Mouse (Mus musculus) forebrain, embryonic 16.5 days (tissue): ENCODE data around the gene P2rx1. TPM values are rescaled to one million over a fixed set of nuclear protein-coding genes. Genes with fewer than 3 reads are reported as not detected.

Source experiments
- ATAC-seq: fragments of 200-750 bp; cut with Nextera tagmentation; 2 replicates; pipeline ENCODE4 v1.8.0; 2017; ENCODE audit warnings: mild to moderate bottlenecking, moderate library complexity
- H3K27ac ChIP-seq: fragments of 300-500 bp; sonication (generic); 2 replicates; pipeline ENCODE4 v1.5.1; 2014; ENCODE audit warnings: low read length, control low read depth
- H3K27me3 ChIP-seq: fragments of 300-500 bp; sonication (generic); replicated peaks from 2 replicates; pipeline ENCODE4 v1.6.1; 2014; ENCODE audit warnings: low read length; ENCODE audit not compliant: control insufficient read depth, insufficient read depth
- H3K36me3 ChIP-seq: fragments of 300-500 bp; sonication (generic); 2 replicates; pipeline ENCODE4 v1.6.1; 2014; ENCODE audit not compliant: control insufficient read depth, insufficient read depth
- H3K4me1 ChIP-seq: fragments of 300-500 bp; sonication (generic); replicated peaks from 2 replicates; pipeline ENCODE4 v1.6.1; 2014; ENCODE audit warnings: low read length; ENCODE audit not compliant: control insufficient read depth, insufficient read depth
- H3K4me2 ChIP-seq: fragments of 300-500 bp; sonication (generic); 2 replicates; pipeline ENCODE4 v1.6.1; 2014; ENCODE audit warnings: mild to moderate bottlenecking, low read length, control low read depth
- H3K4me3 ChIP-seq: fragments of 300-500 bp; sonication (generic); replicated peaks from 2 replicates; pipeline ENCODE4 v1.5.1; 2014; ENCODE audit warnings: mild to moderate bottlenecking, low read length, control low read depth
- H3K9ac ChIP-seq: fragments of 300-500 bp; sonication (generic); replicated peaks from 2 replicates; pipeline ENCODE4 v1.6.1; 2014; ENCODE audit warnings: low read depth, low read length, control low read depth
- H3K9me3 ChIP-seq: fragments of 300-500 bp; sonication (generic); 2 replicates; pipeline ENCODE4 v1.6.1; 2016; ENCODE audit warnings: low read length; ENCODE audit not compliant: control insufficient read depth
- WGBS: fragments of 180-500 bp; shearing (Covaris S2); extraction: QIAGEN DNeasy Blood & Tissue Kit; methylation state at CpG from one replicate; pipeline ENCODE4 v1.1.7; 2014; 5-methylcytosine and 5-hydroxymethylcytosine counted together
- polyA plus RNA-seq: library from polyadenylated mRNA; unstranded; fragments of >200 nt; fragmentation: Nextera tagmentation; extraction: Ambion mirVana; gene quantifications from 2 replicates; pipeline ENCODE4 v1.2.1, GENCODE M21; 2015

P2rx1 gene
- polyA plus RNA-seq, 1 experiment from 2014 or later, result 0.42 TPM

DNA sequence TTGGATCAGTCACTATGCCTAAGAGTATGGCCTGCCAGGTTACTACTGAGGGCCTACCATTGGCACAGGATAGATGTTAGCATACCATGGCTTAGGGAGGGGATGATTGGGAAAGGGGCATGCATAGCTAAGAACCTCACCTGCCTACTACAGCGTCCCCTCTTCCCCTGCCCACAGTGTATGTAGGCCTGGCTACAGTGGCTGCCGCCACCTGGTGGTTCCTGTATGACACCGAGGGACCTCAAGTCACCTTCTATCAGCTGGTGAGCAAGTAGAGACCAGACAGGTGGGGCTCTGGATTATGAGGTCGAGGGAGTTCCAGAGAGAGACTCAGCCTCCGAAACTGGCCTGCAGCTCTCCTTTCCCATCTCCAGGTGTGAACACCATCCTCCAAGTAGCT, 15.6 kb upstream of the P2rx1 start:
- Histone ChIP-seq H3K9ac (no peak overlapping the region), H3K4me2 (no peak overlapping the region), H3K36me3 (no peaks in the 10 kb centered on the region), H3K4me3 (no peak overlapping the region), H3K27ac (no peak overlapping the region), H3K9me3 (no peaks in the 10 kb centered on the region), H3K27me3 (no peaks in the 10 kb centered on the region), H3K4me1 (no peaks in the 10 kb centered on the region)
- no peak for ATAC-seq
- WGBS, result 43% methylated on average over 5 of the region's 5 CpGs

DNA sequence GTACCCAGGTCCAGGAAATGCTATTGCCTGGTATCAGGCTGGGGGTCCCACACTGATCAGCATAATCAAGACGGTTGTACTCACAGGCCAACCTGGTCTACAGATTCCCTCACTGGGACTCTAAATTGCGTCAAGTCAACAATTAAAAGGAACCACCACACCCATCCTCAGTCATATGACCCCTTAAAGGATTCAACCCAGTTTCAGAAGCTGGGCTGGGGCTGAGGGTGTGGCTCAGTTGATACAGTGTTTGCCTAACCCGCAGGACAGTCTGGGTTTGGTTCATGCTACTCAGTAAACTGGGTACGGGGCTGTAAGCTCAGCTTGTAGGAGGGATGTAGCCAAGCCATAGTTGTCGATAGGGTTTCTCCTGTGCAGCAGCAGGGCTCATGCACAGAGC, 12.2 kb upstream of the P2rx1 start:
- no peak overlapping the region for H3K9ac ChIP-seq
- H3K27me3 ChIP-seq, result no peaks in the 10 kb centered on the region
- no peaks in the 10 kb centered on the region for H3K36me3 ChIP-seq
- H3K27ac ChIP-seq, result no peak overlapping the region
- 76% methylated on average over 5 of the region's 5 CpGs for WGBS
- ATAC-seq, result no peak
- H3K9me3 ChIP-seq, result no peaks in the 10 kb centered on the region
- no peak overlapping the region for H3K4me2 ChIP-seq
- H3K4me3 ChIP-seq, result no peak overlapping the region
- no peaks in the 10 kb centered on the region for H3K4me1 ChIP-seq

DNA sequence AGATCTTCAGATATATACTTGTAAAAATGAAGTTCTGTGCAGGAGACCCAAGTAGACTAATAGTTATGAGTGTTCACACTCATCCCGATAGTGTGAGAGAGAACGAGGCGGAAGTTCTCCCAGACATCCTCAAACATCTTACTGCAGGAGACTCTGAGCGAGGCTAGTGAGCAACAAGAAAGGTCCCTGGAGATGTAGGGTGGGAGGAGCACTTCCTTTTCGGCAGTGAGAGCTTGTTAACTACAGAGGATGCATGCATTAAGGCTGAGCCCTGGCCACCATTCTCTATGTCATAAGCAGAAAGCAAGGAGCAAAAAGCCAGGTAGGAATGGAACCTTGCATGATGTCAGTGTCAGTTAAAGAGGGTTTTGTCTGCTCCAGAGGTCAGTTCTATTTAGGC, 11.7 kb upstream of the P2rx1 start:
- H3K4me3 ChIP-seq, result no peak overlapping the region
- no peaks in the 10 kb centered on the region for H3K4me1 ChIP-seq
- H3K4me2 ChIP-seq, result no peak overlapping the region
- H3K27ac ChIP-seq, result no peak overlapping the region
- no peaks in the 10 kb centered on the region for H3K9me3 ChIP-seq
- ATAC-seq, result no peak
- H3K27me3 ChIP-seq, result no peaks in the 10 kb centered on the region
- H3K9ac ChIP-seq, result no peak overlapping the region
- 83% methylated on average over 5 of the region's 5 CpGs for WGBS
- no peaks in the 10 kb centered on the region for H3K36me3 ChIP-seq

DNA sequence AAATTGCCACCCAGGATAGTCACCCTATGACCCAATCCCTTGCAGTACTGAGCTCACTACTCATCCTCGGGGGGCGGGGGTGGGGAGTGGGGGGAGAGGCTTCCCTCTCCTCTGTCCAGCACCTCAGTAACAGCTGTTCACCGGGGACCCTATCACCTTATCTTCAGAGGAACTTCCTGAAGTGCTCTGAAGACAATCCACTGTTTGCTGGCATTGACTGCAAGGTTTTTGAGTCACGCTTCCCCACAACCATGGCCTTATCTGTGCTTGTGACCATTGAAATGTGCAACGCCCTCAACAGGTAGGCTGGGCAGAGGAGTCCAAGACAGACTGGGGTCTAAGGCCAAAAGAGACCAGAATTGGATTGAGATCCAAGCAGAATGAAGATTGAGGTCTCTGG, 11.1 kb upstream of the P2rx1 start:
- Histone ChIP-seq H3K4me2 (no peak overlapping the region), H3K9ac (no peak overlapping the region), H3K27me3 (no peaks in the 10 kb centered on the region), H3K27ac (no peak overlapping the region), H3K36me3 (no peaks in the 10 kb centered on the region), H3K9me3 (no peaks in the 10 kb centered on the region), H3K4me3 (no peak overlapping the region), H3K4me1 (no peaks in the 10 kb centered on the region)
- ATAC-seq, result no peak
- 88% methylated on average over 5 of the region's 5 CpGs for WGBS

DNA sequence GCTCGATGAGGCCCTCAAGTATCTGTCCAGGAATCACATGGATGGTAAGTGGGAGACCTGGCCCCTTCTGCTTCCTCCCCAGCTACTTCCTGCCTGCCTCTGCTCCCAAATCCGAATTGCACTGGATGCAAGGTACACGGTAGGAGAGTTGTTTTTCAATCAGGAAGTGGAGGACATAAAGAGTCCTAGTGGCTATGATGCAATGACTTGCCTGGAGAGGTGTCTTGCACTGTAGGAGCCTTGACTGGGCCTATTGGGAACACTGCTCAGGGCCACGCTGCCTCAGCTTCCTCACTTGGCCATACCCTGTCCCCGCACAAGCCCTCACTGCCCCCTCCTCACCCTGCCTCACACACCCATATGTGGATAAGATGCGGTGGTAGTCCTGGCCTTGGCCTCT, 9.9 kb upstream of the P2rx1 start:
- ATAC-seq, result no peak
- H3K27me3 ChIP-seq, result no peaks in the 10 kb centered on the region
- H3K36me3 ChIP-seq, result no peaks in the 10 kb centered on the region
- 79% methylated on average over 6 of the region's 6 CpGs for WGBS
- no peak overlapping the region for H3K9ac ChIP-seq
- H3K4me1 ChIP-seq, result no peaks in the 10 kb centered on the region
- H3K4me2 ChIP-seq, result no peak overlapping the region
- no peak overlapping the region for H3K4me3 ChIP-seq
- no peak overlapping the region for H3K27ac ChIP-seq
- H3K9me3 ChIP-seq, result no peaks in the 10 kb centered on the region

DNA sequence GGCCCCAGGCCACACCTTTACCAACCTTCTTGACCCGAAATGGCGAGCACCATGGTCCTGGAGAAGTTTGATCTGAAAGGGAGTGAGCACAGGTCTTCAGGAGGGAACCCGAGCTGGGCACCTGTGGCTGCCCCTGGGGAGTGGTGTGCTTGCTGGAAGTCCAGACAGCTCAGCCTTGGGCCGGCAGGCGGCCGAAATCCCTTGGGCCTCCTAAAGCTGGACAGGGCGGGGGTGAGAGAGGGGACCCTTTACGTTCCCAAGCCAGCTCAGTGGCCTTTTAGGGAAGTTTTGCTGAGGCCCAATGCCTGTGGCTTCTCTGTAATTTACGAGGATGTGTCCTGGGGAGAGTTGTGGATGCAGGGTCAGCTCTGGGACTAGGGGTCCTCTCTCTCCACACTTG, 8.2 kb upstream of the P2rx1 start:
- no peak for ATAC-seq
- Histone ChIP-seq H3K9ac (no peak overlapping the region), H3K27me3 (no peaks in the 10 kb centered on the region), H3K9me3 (no peaks in the 10 kb centered on the region), H3K36me3 (no peaks in the 10 kb centered on the region), H3K4me3 (no peak overlapping the region), H3K27ac (no peak overlapping the region), H3K4me1 (no peaks in the 10 kb centered on the region), H3K4me2 (no peak overlapping the region)
- WGBS, result 73% methylated on average over 9 of the region's 9 CpGs

DNA sequence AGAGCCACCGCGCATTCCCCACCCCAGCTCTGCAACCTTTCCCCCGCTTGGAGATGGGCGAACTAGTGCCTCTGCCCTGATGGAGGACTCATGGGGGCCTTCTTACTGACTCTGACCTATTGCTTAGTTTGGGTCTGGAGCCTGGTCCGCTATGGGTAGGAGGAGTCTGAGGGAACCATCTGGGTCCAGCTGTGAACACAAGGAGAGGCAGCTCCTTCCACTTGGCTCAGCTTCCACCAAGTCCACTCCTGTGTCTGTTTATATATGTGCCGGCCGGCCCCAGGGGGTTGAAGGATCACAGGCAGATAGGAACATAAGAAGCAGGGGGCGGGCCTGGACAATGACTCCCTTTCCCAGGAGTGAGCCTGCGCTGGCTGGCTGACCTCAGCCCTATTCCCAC, 6.9 kb upstream of the P2rx1 start:
- no peak overlapping the region for H3K4me2 ChIP-seq
- WGBS, result 68% methylated on average over 9 of the region's 9 CpGs
- no peaks in the 10 kb centered on the region for H3K36me3 ChIP-seq

DNA sequence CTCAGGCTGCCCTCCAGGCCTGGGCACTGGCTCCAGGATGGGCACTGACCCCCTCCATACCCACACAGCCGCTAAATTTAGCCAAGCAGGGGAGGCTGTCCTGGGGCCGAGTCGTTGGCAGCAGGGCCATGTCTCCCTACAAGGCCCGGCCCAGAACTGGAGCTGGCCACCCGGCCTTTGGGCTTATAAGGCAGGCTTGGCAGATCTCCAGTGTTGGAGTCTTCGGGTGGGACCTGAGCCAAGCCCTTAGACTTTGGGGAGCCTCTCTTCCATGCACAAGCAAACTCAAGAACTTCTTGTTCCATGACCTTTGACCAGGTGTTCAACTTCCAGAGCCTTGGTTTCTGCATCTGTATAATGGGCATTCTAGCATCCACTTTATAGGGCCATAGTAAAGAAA, 2.6 kb upstream of the P2rx1 start:
- Histone ChIP-seq H3K4me3 (no peak overlapping the region), H3K4me2 (no peak overlapping the region), H3K9ac (no peak overlapping the region), H3K27ac (no peak overlapping the region), H3K9me3 (no peaks in the 10 kb centered on the region), H3K27me3 (no peaks in the 10 kb centered on the region), H3K4me1 (no peaks in the 10 kb centered on the region), H3K36me3 (no peaks in the 10 kb centered on the region)
- ATAC-seq, result no peak
- WGBS, result 89% methylated on average over 6 of the region's 6 CpGs

More for the DNA sequence above, 6.9 kb upstream of the P2rx1 start:
- no peak for ATAC-seq
- Histone ChIP-seq H3K27me3 (no peaks in the 10 kb centered on the region), H3K9me3 (no peaks in the 10 kb centered on the region), H3K27ac (no peak overlapping the region), H3K9ac (no peak overlapping the region), H3K4me1 (no peaks in the 10 kb centered on the region), H3K4me3 (no peak overlapping the region)

DNA sequence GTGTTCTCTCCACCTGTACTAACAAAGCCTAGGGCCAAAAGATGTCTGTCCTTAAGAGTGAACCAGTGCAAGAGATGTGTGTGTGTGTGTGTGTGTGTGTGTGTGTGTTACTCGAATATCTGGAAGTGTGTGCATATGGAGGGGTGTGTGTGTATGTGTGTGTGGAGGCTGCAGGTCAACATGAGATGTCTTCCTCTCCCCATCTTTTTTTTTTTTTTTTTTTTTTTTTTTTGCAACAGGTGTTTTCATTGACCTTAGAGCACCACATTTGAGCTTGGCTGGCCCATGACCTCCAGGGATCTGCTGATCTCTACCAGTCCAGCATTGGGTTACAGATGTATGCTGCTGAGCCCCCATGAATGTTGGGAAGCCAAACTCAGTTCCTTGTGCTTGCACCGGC, 2.1 kb upstream of the P2rx1 start:
- WGBS, result 81% methylated on average over 2 of the region's 2 CpGs
- Histone ChIP-seq H3K4me3 (no peak overlapping the region), H3K9ac (no peak overlapping the region), H3K4me2 (no peak overlapping the region), H3K27me3 (no peaks in the 10 kb centered on the region), H3K36me3 (no peaks in the 10 kb centered on the region), H3K27ac (no peak overlapping the region), H3K9me3 (no peaks in the 10 kb centered on the region), H3K4me1 (no peaks in the 10 kb centered on the region)
- ATAC-seq, result no peak

DNA sequence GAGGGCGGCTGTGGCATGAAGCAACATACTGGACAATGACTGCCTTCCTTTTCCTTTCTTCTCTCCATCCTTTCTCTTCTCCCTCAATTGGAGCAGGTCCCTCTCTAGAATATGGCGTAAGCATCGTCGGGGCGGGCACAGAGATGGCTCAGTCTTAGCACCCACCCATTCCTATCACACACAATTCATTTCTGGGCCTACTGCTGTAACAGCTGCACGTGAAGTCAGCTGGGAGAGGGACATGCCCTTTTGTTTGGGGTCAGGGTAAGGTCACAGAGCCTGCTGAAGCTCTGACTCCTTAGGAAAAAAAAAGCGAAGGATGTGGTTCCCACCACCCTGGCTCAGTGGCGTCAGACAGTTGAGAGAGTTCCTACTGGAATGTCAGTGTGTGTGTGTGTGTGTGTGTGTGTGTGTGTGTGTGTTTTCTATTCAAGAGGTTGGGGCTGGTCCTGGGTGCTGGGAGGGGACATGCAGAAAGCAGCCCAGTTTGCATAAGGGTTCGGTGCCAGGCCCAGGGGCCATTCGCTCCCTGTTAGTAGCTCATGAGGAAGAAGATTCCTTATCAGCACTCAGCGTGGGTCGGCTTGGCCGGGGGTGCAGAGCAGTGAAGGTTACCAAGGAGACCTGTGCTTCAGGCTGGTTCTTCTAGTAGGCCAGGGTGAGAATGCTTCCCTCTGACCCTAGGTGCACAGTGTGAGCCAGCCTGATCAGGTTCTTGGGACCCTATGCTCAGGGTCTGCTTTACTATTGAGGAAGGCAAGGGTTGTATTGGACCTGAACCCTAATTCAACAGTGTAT, 1.2 kb upstream of the P2rx1 start:
- no peak for ATAC-seq
- Histone ChIP-seq H3K36me3 (no peaks in the 10 kb centered on the region), H3K4me2 (no peak overlapping the region), H3K4me3 (no peak overlapping the region), H3K27ac (no peak overlapping the region), H3K27me3 (no peaks in the 10 kb centered on the region), H3K9me3 (no peaks in the 10 kb centered on the region), H3K9ac (no peak overlapping the region), H3K4me1 (no peaks in the 10 kb centered on the region)
- 77% methylated on average over 13 of the region's 13 CpGs for WGBS
